Mouse (Mus musculus): Measurements from ENCODE around the gene Upk3b. TPM values are rescaled to one million over a fixed set of nuclear protein-coding genes. Genes with fewer than 3 reads are reported as not detected.

The Upk3b gene
- polyA plus RNA-seq, 1 experiment from 2014 or later: 44.4 TPM

DNA sequence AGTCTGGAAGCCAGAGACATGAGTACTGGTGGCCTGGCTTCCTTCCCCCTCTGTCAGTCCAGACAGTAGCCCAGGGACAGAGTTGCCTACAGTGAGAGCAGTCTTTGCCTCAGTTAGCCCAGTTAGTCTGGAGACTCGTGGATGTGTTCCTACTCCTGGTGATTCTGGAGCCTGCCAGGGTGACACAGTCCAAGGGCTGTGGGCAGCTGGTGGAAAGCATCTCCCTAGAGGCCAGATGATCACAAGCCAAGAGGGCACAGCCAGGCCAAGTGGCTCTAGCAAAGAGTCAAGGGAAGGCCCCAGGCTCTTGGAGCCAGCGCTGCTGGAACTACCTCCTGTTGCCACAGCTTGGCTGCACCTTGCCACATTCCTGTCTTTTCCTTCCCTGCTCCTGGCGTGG, 12.6 kb upstream of the Upk3b start:
- no peaks in the 10 kb centered on the region for H3K27me3 ChIP-seq (replicated peaks; ENCODE audit: control insufficient read depth, insufficient read depth, low read length)
- H3K4me2 ChIP-seq (ENCODE audit: low read depth, low read length): no peak overlapping the region
- no peak overlapping the region for H3K4me3 ChIP-seq (ENCODE audit: low read length)
- 0 out of 2 replicates have a peak, but pooled peaks cover 7% of the 10 kb centered on the region for H3K36me3 ChIP-seq (ENCODE audit: control insufficient read depth, insufficient read depth, low read length)
- 92% methylated on average over 3 of the region's 3 CpGs for WGBS
- H3K9ac ChIP-seq (ENCODE audit: low read depth, low read length): no peak overlapping the region
- H3K27ac ChIP-seq (ENCODE audit: low read length): no peak overlapping the region
- H3K9me3 ChIP-seq (ENCODE audit: control insufficient read depth, low read length): no peaks in the 10 kb centered on the region
- ATAC-seq: no peak
- no peaks in the 10 kb centered on the region for H3K4me1 ChIP-seq (ENCODE audit: control insufficient read depth, insufficient read depth, low read length)

GRCm38 (mm10) chr5:136026859-136027258, 11.4 kb upstream of the Upk3b start:
- H3K27ac ChIP-seq (ENCODE audit: low read length): no peak overlapping the region
- H3K9ac ChIP-seq (ENCODE audit: low read depth, low read length): no peak overlapping the region
- WGBS: 90% methylated on average over 9 of the region's 9 CpGs
- no peaks in the 10 kb centered on the region for H3K9me3 ChIP-seq (ENCODE audit: control insufficient read depth, low read length)
- no peak overlapping the region for H3K4me2 ChIP-seq (ENCODE audit: low read depth, low read length)
- no peak for ATAC-seq
- peaks cover 10% of the 10 kb centered on the region; the same call in 1 of the 2 replicates for H3K36me3 ChIP-seq (ENCODE audit: control insufficient read depth, insufficient read depth, low read length)
- no peak overlapping the region for H3K4me3 ChIP-seq (ENCODE audit: low read length)
- H3K4me1 ChIP-seq (ENCODE audit: control insufficient read depth, insufficient read depth, low read length): no peaks in the 10 kb centered on the region
- no peaks in the 10 kb centered on the region for H3K27me3 ChIP-seq (replicated peaks; ENCODE audit: control insufficient read depth, insufficient read depth, low read length)

GRCm38 (mm10) chr5:136027612-136028311, 10.5 kb upstream of the Upk3b start:
- Histone ChIP-seq H3K9me3 (ENCODE audit: control insufficient read depth, low read length) (no peaks in the 10 kb centered on the region), H3K27ac (ENCODE audit: low read length) (no peak overlapping the region), H3K36me3 (ENCODE audit: control insufficient read depth, insufficient read depth, low read length) (peaks cover 15% of the 10 kb centered on the region; the same call in 1 of the 2 replicates), H3K9ac (ENCODE audit: low read depth, low read length) (no peak overlapping the region), H3K4me1 (ENCODE audit: control insufficient read depth, insufficient read depth, low read length) (no peaks in the 10 kb centered on the region), H3K27me3 (replicated peaks; ENCODE audit: control insufficient read depth, insufficient read depth, low read length) (no peaks in the 10 kb centered on the region), H3K4me3 (ENCODE audit: low read length) (no peak overlapping the region), H3K4me2 (ENCODE audit: low read depth, low read length) (no peak overlapping the region)
- no peak for ATAC-seq
- 84% methylated on average over 11 of the region's 11 CpGs for WGBS

GRCm38 (mm10) chr5:136034868-136035267, 3.4 kb upstream of the Upk3b start:
- ATAC-seq: no peak
- no peak overlapping the region for H3K9ac ChIP-seq (ENCODE audit: low read depth, low read length)
- WGBS: 79% methylated on average over 4 of the region's 4 CpGs

GRCm38 (mm10) chr5:136035285-136035684, 3.0 kb upstream of the Upk3b start:
- Histone ChIP-seq H3K4me3 (ENCODE audit: low read length) (no peak overlapping the region), H3K4me1 (ENCODE audit: control insufficient read depth, insufficient read depth, low read length) (peaks cover 10% of the 10 kb centered on the region; the same call in 1 of the 2 replicates), H3K9ac (ENCODE audit: low read depth, low read length) (no peak overlapping the region), H3K27ac (ENCODE audit: low read length) (no peak overlapping the region), H3K36me3 (ENCODE audit: control insufficient read depth, insufficient read depth, low read length) (peaks cover 9% of the 10 kb centered on the region; the same call in 1 of the 2 replicates), H3K27me3 (replicated peaks; ENCODE audit: control insufficient read depth, insufficient read depth, low read length) (no peaks in the 10 kb centered on the region), H3K4me2 (ENCODE audit: low read depth, low read length) (no peak overlapping the region), H3K9me3 (ENCODE audit: control insufficient read depth, low read length) (no peaks in the 10 kb centered on the region)
- WGBS: 88% methylated on average over 1 of the region's 1 CpGs
- no peak for ATAC-seq

More at GRCm38 (mm10) chr5:136034868-136035267, 3.4 kb upstream of the Upk3b start:
- H3K36me3 ChIP-seq (ENCODE audit: control insufficient read depth, insufficient read depth, low read length): peaks cover 11% of the 10 kb centered on the region; the same call in 1 of the 2 replicates
- H3K9me3 ChIP-seq (ENCODE audit: control insufficient read depth, low read length): no peaks in the 10 kb centered on the region
- H3K27me3 ChIP-seq (replicated peaks; ENCODE audit: control insufficient read depth, insufficient read depth, low read length): no peaks in the 10 kb centered on the region
- peaks cover 8% of the 10 kb centered on the region; the same call in 1 of the 2 replicates for H3K4me1 ChIP-seq (ENCODE audit: control insufficient read depth, insufficient read depth, low read length)
- no peak overlapping the region for H3K27ac ChIP-seq (ENCODE audit: low read length)
- no peak overlapping the region for H3K4me3 ChIP-seq (ENCODE audit: low read length)
- no peak overlapping the region for H3K4me2 ChIP-seq (ENCODE audit: low read depth, low read length)

GRCm38 (mm10) chr5:136036667-136037066, 1.6 kb upstream of the Upk3b start:
- H3K4me3 ChIP-seq (ENCODE audit: low read length): no peak overlapping the region
- no peaks in the 10 kb centered on the region for H3K27me3 ChIP-seq (replicated peaks; ENCODE audit: control insufficient read depth, insufficient read depth, low read length)
- no peak overlapping the region for H3K27ac ChIP-seq (ENCODE audit: low read length)
- no peak overlapping the region for H3K9ac ChIP-seq (ENCODE audit: low read depth, low read length)
- WGBS: 80% methylated on average over 1 of the region's 1 CpGs
- no peaks in the 10 kb centered on the region for H3K9me3 ChIP-seq (ENCODE audit: control insufficient read depth, low read length)
- no peak for ATAC-seq
- H3K4me1 ChIP-seq (ENCODE audit: control insufficient read depth, insufficient read depth, low read length): peaks cover 13% of the 10 kb centered on the region; the same call in 1 of the 2 replicates
- peaks cover 6% of the 10 kb centered on the region; the same call in 1 of the 2 replicates for H3K36me3 ChIP-seq (ENCODE audit: control insufficient read depth, insufficient read depth, low read length)
- no peak overlapping the region for H3K4me2 ChIP-seq (ENCODE audit: low read depth, low read length)

GRCm38 (mm10) chr5:136040210-136040609, 1.9 kb downstream of the Upk3b start:
- Histone ChIP-seq H3K4me3 (ENCODE audit: low read length) (peak overlapping the region; percentile 37), H3K9ac (ENCODE audit: low read depth, low read length) (peak overlapping the region; percentile 53), H3K27ac (ENCODE audit: low read length) (peak overlapping the region; percentile 90), H3K4me1 (ENCODE audit: control insufficient read depth, insufficient read depth, low read length) (peaks cover 13% of the 10 kb centered on the region; the same call in 1 of the 2 replicates), H3K36me3 (ENCODE audit: control insufficient read depth, insufficient read depth, low read length) (no peaks in the 10 kb centered on the region), H3K9me3 (ENCODE audit: control insufficient read depth, low read length) (no peaks in the 10 kb centered on the region), H3K27me3 (replicated peaks; ENCODE audit: control insufficient read depth, insufficient read depth, low read length) (no peaks in the 10 kb centered on the region), H3K4me2 (ENCODE audit: low read depth, low read length) (peak overlapping the region; percentile 44)
- ATAC-seq: peak; percentile 29
- 48% methylated on average over 5 of the region's 5 CpGs for WGBS

- Histone ChIP-seq H3K27me3 (replicated peaks; ENCODE audit: control insufficient read depth, insufficient read depth, low read length) (no peaks in the 10 kb centered on the region), H3K27ac (ENCODE audit: low read length) (no peak overlapping the region), H3K9me3 (ENCODE audit: control insufficient read depth, low read length) (no peaks in the 10 kb centered on the region), H3K9ac (ENCODE audit: low read depth, low read length) (no peak overlapping the region), H3K36me3 (ENCODE audit: control insufficient read depth, insufficient read depth, low read length) (no peaks in the 10 kb centered on the region), H3K4me2 (ENCODE audit: low read depth, low read length) (no peak overlapping the region), H3K4me1 (ENCODE audit: control insufficient read depth, insufficient read depth, low read length) (peaks cover 13% of the 10 kb centered on the region; the same call in 1 of the 2 replicates), H3K4me3 (ENCODE audit: low read length) (no peak overlapping the region)
- 38% methylated on average over 2 of the region's 2 CpGs for WGBS
- no peak for ATAC-seq
These were observed 3.0 kb downstream of the Upk3b start for GRCm38 (mm10) chr5:136041260-136041659.

DNA sequence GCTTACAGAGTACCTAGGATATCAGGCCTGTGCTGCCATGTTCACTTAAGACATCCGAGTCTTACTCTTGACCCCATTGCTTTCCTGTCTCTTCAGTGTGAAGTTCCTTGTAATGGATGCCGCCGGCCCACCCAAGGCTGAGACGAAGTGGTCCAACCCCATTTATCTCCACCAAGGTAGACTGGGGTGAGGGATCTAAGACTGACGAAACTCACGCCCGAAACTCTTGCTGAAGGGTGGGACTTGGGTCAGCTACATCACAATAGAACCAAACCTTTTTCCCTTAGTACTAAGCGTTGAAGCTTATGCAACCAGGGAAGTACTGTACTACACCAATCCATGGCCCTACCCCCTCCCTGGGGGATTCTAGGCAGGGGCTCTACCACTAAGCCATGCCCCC, 3.4 kb downstream of the Upk3b start:
- no peak for ATAC-seq
- Histone ChIP-seq H3K4me3 (ENCODE audit: low read length) (no peak overlapping the region), H3K4me2 (ENCODE audit: low read depth, low read length) (no peak overlapping the region), H3K27ac (ENCODE audit: low read length) (no peak overlapping the region), H3K9me3 (ENCODE audit: control insufficient read depth, low read length) (no peaks in the 10 kb centered on the region), H3K36me3 (ENCODE audit: control insufficient read depth, insufficient read depth, low read length) (no peaks in the 10 kb centered on the region), H3K9ac (ENCODE audit: low read depth, low read length) (no peak overlapping the region), H3K4me1 (ENCODE audit: control insufficient read depth, insufficient read depth, low read length) (peaks cover 13% of the 10 kb centered on the region; the same call in 1 of the 2 replicates), H3K27me3 (replicated peaks; ENCODE audit: control insufficient read depth, insufficient read depth, low read length) (no peaks in the 10 kb centered on the region)
- 96% methylated on average over 8 of the region's 8 CpGs for WGBS

Data from intestine, embryonic 16.5 days (tissue).